ENCODE assay signal across 9 mouse cellular contexts in the genomic region with DNA sequence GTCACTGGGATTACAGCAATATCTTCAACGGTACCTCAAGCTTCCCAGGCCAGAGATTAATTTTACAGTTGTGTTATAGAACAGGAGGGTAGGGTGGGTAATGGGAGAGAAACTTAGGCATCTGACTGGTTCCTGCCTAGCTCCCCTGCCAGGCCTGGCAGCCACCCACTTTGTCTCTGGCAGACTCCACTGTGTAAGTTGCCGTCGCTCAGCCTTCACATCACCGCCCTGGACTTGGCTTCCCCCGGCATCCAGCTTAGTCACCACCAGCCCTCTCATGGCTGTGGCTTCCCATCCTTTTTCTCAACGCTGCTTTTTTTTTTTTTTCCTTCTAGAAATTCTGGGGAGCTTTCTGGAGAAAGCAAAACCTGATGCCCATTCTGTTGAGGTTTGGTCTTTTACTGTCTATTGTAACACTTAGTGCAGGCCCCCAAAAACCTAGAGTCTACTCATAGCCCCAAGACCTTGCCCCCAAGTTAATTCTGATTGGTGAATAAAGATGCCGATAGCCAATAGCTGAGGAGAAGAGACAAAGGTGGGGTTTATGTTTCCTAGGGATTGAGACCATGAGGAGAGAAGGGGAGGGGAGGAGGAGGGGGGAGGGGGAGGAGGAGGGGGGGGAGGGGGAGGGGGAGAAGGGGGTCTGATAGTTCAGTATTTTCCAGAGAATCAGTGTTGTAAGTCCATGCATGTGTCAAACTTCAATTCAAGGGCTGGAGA. TPM values are rescaled to one million over a fixed set of nuclear protein-coding genes. Genes with fewer than 3 reads are reported as not detected.
DNase-seq lines count a peak whose midpoint lies in the region; ATAC-seq and TF ChIP-seq lines count a peak whose summit lies in the region.
"Had no signal": no experiment of that assay in that cellular context is flagged by ENCODE, and none has a peak within 500 bp of the region (broad histone marks: within the 10 kb centered on the region; RNA-seq: fewer than 3 reads in every experiment).

No protein-coding gene starts in this region.

- H3K27me3 ChIP-seq in kidney, postnatal 0 days (ENCODE audit: insufficient read depth, low read length), result no peaks in the 10 kb centered on the region

- TF ChIP-seq CTCF in kidney, postnatal 0 days (IDR thresholded peaks at IDR 0.05; ENCODE audit: low read depth), result no peak
- no peak for TF ChIP-seq CTCF in layer of hippocampus, adult 2 months (conservative IDR thresholded peaks at IDR 0.05)

- H3K36me3 ChIP-seq in kidney, postnatal 0 days (ENCODE audit: insufficient read depth, low read length), result no peaks in the 10 kb centered on the region

- H3K9ac ChIP-seq in kidney, postnatal 0 days (ENCODE audit: low read depth, low read length), result no peak overlapping the region
- H3K9ac ChIP-seq: liver, embryonic 14.5 days had no signal

- no peaks in the 10 kb centered on the region for H3K9me3 ChIP-seq in kidney, postnatal 0 days (replicated peaks; ENCODE audit: low read length)

- no peak overlapping the region for H3K4me2 ChIP-seq in kidney, postnatal 0 days (ENCODE audit: low read length)

- no peak overlapping the region for H3K4me3 ChIP-seq in kidney, postnatal 0 days (replicated peaks; ENCODE audit: low read depth, low read length)
- no peak overlapping the region for H3K4me3 ChIP-seq in layer of hippocampus, adult 2 months

- H3K4me1 ChIP-seq in kidney, postnatal 0 days (replicated peaks; ENCODE audit: insufficient read depth, low read length), result peaks cover 16% of the 10 kb centered on the region

- 0 out of 2 replicates have a peak overlapping the region, but pooled peaks have one; percentile 42 for H3K27ac ChIP-seq in kidney, postnatal 0 days
- no peak overlapping the region; the same call in 1 of the 2 replicates for H3K27ac ChIP-seq in layer of hippocampus, adult 2 months
- H3K27ac ChIP-seq: liver, embryonic 14.5 days had no signal

- ATAC-seq in kidney, postnatal 0 days (replicated peaks; ENCODE audit: low FRiP score, low read depth), result no peak
- ATAC-seq in activated CD4-positive, CD25-positive, alpha-beta regulatory T cell, adult 4 months, result no peak

- WGBS in kidney, postnatal 0 days, result 78% methylated on average over 7 of the region's 7 CpGs

- no peak for DNase-seq in kidney, postnatal 0 days (ENCODE audit: low spot score)
- DNase-seq in kidney, postnatal 4 days, result no peak
- DNase-seq in adrenal gland, postnatal 25 days, result peak; percentile 67
- DNase-seq in layer of hippocampus, adult 2 months (ENCODE audit: low spot score in 2 of 2), result peak; percentile 69 to 79
- peak; percentile 72 to 80 for DNase-seq in right cerebral cortex, adult 2 months (ENCODE audit: low spot score in 2 of 2)
- no peak for DNase-seq in urinary bladder, postnatal 10 days (ENCODE audit: low spot score)
- DNase-seq in cerebellum, adult 18-20 months, result no peak

RNA-seq across cellular contexts. Expression of gene Rbfox2, which starts 25.6 kb away (rescaled TPM):
- 22.7 and 25.1 TPM in 2 replicates for polyA plus RNA-seq in kidney, postnatal 0 days (2015; fragmentation: Nextera tagmentation; extraction: Ambion mirVana)
- total RNA-seq in adrenal gland, postnatal 25 days (2021), result 56.5 and 68.7 TPM in 2 replicates
- 100 to 1,000 TPM; 243 TPM for total RNA-seq in layer of hippocampus, adult 2 months (2021)
- polyA plus RNA-seq in activated CD4-positive, CD25-positive, alpha-beta regulatory T cell, adult 4 months (2017; shearing (Covaris generic)), result under 1 TPM in 1 of 2 experiments, not detected in 1; 0.05 TPM

Comparison
In these comparisons a context has a peak if more than half of its experiments do, and no peak if none do; other contexts are left out.
1. DNase-seq: peak in adrenal gland, postnatal 25 days (single experiment), layer of hippocampus, adult 2 months (2 of 2) and right cerebral cortex, adult 2 months (2 of 2); none in kidney, postnatal 0 days (single experiment), kidney, postnatal 4 days (0 of 2), urinary bladder, postnatal 10 days (single experiment) and cerebellum, adult 18-20 months (0 of 2).